Mouse (Mus musculus) heart, postnatal 0 days (tissue): ENCODE measurements around the gene Ap3b1.

Experiments
- CTCF ChIP-seq: IDR thresholded peaks from 2 replicates; pipeline ENCODE4 v1.5.1; 2016; ENCODE audit warnings: antibody characterized with exemption, control low read depth, low read depth
- EP300 ChIP-seq: IDR thresholded peaks from 2 replicates; pipeline ENCODE4 v1.6.1; 2016; ENCODE audit warnings: antibody characterized with exemption, low read depth

DNA sequence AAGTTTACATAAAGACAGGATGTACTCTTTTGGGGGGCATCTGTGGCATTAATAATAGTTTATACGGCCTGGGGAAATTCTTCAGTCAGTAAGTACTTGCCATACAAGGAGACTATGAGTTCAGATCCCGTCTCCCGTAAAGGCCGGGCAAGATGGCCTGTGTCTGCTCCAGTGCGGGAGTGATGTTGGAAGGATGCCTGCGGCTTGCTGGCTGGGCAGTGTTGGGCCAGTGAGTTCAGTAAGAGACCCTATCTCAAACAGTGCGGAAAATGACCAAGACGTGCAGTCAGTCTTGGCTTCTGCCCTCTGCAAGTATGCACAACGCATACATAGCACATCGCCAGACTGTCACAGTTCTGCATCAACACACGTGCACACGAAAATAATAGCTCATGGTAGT, 95.4 kb downstream of the Ap3b1 start:
- TF ChIP-seq CTCF: no peak
- TF ChIP-seq EP300: no peak
